Mouse (Mus musculus) cerebellum, postnatal 36 days (tissue): ENCODE results near the gene Spata45.

ENCODE experiments used
- DNase-seq, 2 experiments: peaks; one replicate each; pipeline ENCODE4 v3.0.0; 2021 to 2022; ENCODE audit warnings: mixed read lengths in 2 of 2

Gene Spata45

GRCm38 (mm10) chr1:191042106-191042505 is 5.7 kb downstream of the Spata45 start:
- no peak for DNase-seq

- DNase-seq, result no peak
Measured at GRCm38 (mm10) chr1:191042688-191043087, 6.2 kb downstream of the Spata45 start.

- DNase-seq, result no peak
Measured at GRCm38 (mm10) chr1:191045264-191045663, 8.8 kb downstream of the Spata45 start.

- no peak for DNase-seq
Measured at GRCm38 (mm10) chr1:191046231-191046824, 9.9 kb downstream of the Spata45 start.

- no peak for DNase-seq
Measured at GRCm38 (mm10) chr1:191053555-191053954, 17.1 kb downstream of the Spata45 start.

- no peak for DNase-seq
Measured at GRCm38 (mm10) chr1:191054870-191055532, 18.6 kb downstream of the Spata45 start.

- DNase-seq, result no peak
Measured at GRCm38 (mm10) chr1:191055533-191055873, 19.1 kb downstream of the Spata45 start.

- no peak for DNase-seq
Measured at GRCm38 (mm10) chr1:191057461-191057860, 21.0 kb downstream of the Spata45 start.

- no peak for DNase-seq
Measured at GRCm38 (mm10) chr1:191062241-191062780, 25.9 kb downstream of the Spata45 start.

GRCm38 (mm10) chr1:191062781-191063485 is 26.5 kb downstream of the Spata45 start, which contains the start of the genes Tatdn3 and Nsl1:
Gene Tatdn3, minus strand, starts transcription at chr1:191062932.
Gene Nsl1, plus strand, starts transcription at chr1:191063012.
- DNase-seq, result peak; percentile 90 to 97

- DNase-seq, result no peak
Measured at GRCm38 (mm10) chr1:191063700-191064099, 27.3 kb downstream of the Spata45 start.

- DNase-seq, result no peak
Measured at GRCm38 (mm10) chr1:191064535-191064934, 28.1 kb downstream of the Spata45 start.

GRCm38 (mm10) chr1:191065188-191065587 is 28.7 kb downstream of the Spata45 start:
- no peak for DNase-seq

- DNase-seq, result no peak
Measured at GRCm38 (mm10) chr1:191068377-191068776, 31.9 kb downstream of the Spata45 start.

- no peak for DNase-seq
Measured at GRCm38 (mm10) chr1:191070259-191070658, 33.8 kb downstream of the Spata45 start.

- DNase-seq, result no peak
Measured at GRCm38 (mm10) chr1:191071613-191072012, 35.2 kb downstream of the Spata45 start.

- DNase-seq, result no peak
Measured at GRCm38 (mm10) chr1:191072329-191072913, 36.0 kb downstream of the Spata45 start.

- DNase-seq, result no peak
Measured at GRCm38 (mm10) chr1:191073001-191073400, 36.6 kb downstream of the Spata45 start.

- no peak for DNase-seq
Measured at GRCm38 (mm10) chr1:191073486-191073885, 37.0 kb downstream of the Spata45 start.

GRCm38 (mm10) chr1:191075199-191075883 is 38.9 kb downstream of the Spata45 start:
- peak; percentile 55 to 59 for DNase-seq

GRCm38 (mm10) chr1:191083230-191083629 is 46.8 kb downstream of the Spata45 start:
- DNase-seq, result no peak

GRCm38 (mm10) chr1:191084951-191085559 is 48.6 kb downstream of the Spata45 start:
- peak; percentile 33 to 38 for DNase-seq
